Comparison of ENCODE assay signal across 21 mouse cellular contexts in genomic region chr2:144006686-144007085, GRCm38 (mm10). TPM values are rescaled to one million over a fixed set of nuclear protein-coding genes. Genes with fewer than 3 reads are reported as not detected.
DNase-seq lines count a peak whose midpoint lies in the region; ATAC-seq and TF ChIP-seq lines count a peak whose summit lies in the region.
"Had no signal": no experiment of that assay in that cellular context is flagged by ENCODE, and none has a peak within 500 bp of the region (broad histone marks: within the 10 kb centered on the region; RNA-seq: fewer than 3 reads in every experiment).

No protein-coding gene starts in this region.

- ATAC-seq in heart, embryonic 13.5 days (ENCODE audit: extremely low read depth, insufficient number of reproducible peaks, low FRiP score, low TSS enrichment) = no peak
- no peak for ATAC-seq in liver, embryonic 14.5 days (ENCODE audit: insufficient read depth)
- no peak for ATAC-seq in stomach, embryonic 15.5 days (ENCODE audit: insufficient read depth, low FRiP score, low read depth)
- no peak for ATAC-seq in stomach, postnatal 0 days (ENCODE audit: low FRiP score, low TSS enrichment)
- ATAC-seq: activated CD4-positive, CD25-positive, alpha-beta regulatory T cell, adult 4 months; forebrain, embryonic 14.5 days; Patski had no signal

- H3K4me2 ChIP-seq in heart, embryonic 13.5 days = no peak overlapping the region
- peak overlapping the region; percentile 9; the same call in 1 of the 2 replicates for H3K4me2 ChIP-seq in liver, embryonic 14.5 days (ENCODE audit: low read depth)
- H3K4me2 ChIP-seq in stomach, embryonic 15.5 days = peak overlapping the region; percentile 6; the same call in 1 of the 2 replicates
- H3K4me2 ChIP-seq in stomach, postnatal 0 days (replicated peaks; ENCODE audit: low read depth) = no peak overlapping the region; the same call in 1 of the 2 replicates
- H3K4me2 ChIP-seq: embryonic facial prominence, embryonic 13.5 days; hindbrain, embryonic 14.5 days had no signal

- H3K27ac ChIP-seq in heart, embryonic 13.5 days (replicated peaks) = no peak overlapping the region
- H3K27ac ChIP-seq in heart, embryonic 10.5 days = no peak overlapping the region
- no peak overlapping the region for H3K27ac ChIP-seq in liver, embryonic 14.5 days
- H3K27ac ChIP-seq in stomach, embryonic 15.5 days = no peak overlapping the region
- H3K27ac ChIP-seq in stomach, postnatal 0 days (replicated peaks) = no peak overlapping the region
- H3K27ac ChIP-seq: embryonic facial prominence, embryonic 13.5 days; gastrocnemius, adult 2 months; hindbrain, embryonic 10.5 days; hindbrain, embryonic 14.5 days had no signal

- H3K4me3 ChIP-seq in heart, embryonic 13.5 days = no peak overlapping the region
- H3K4me3 ChIP-seq in heart, embryonic 10.5 days = no peak overlapping the region
- H3K4me3 ChIP-seq in liver, embryonic 14.5 days (ENCODE audit: insufficient read depth in 1 of 2, low read depth in 2 of 2, low read length in 2 of 2) = no peak overlapping the region
- H3K4me3 ChIP-seq in stomach, embryonic 15.5 days (replicated peaks) = no peak overlapping the region
- no peak overlapping the region for H3K4me3 ChIP-seq in stomach, postnatal 0 days (ENCODE audit: low read depth, low read length)
- H3K4me3 ChIP-seq: embryonic facial prominence, embryonic 13.5 days; gastrocnemius, adult 2 months; hindbrain, embryonic 10.5 days had no signal

- H3K9ac ChIP-seq in heart, embryonic 13.5 days = peak overlapping the region; percentile 38
- H3K9ac ChIP-seq in liver, embryonic 14.5 days (replicated peaks) = no peak overlapping the region
- H3K9ac ChIP-seq in stomach, embryonic 15.5 days = no peak overlapping the region
- H3K9ac ChIP-seq in stomach, postnatal 0 days (ENCODE audit: low read length) = no peak overlapping the region
- H3K9ac ChIP-seq: embryonic facial prominence, embryonic 13.5 days; hindbrain, embryonic 14.5 days had no signal

- WGBS in heart, embryonic 13.5 days = 82% methylated on average over 6 of the region's 6 CpGs
- 87% methylated on average over 6 of the region's 6 CpGs for WGBS in heart, embryonic 10.5 days
- WGBS in liver, embryonic 14.5 days (ENCODE audit: insufficient replicate concordance) = 78% methylated on average over 6 of the region's 6 CpGs
- 67% methylated on average over 6 of the region's 6 CpGs for WGBS in stomach, embryonic 15.5 days
- 45% methylated on average over 6 of the region's 6 CpGs for WGBS in stomach, postnatal 0 days

- no peak for TF ChIP-seq EP300 in liver, embryonic 14.5 days (IDR thresholded peaks at IDR 0.05; ENCODE audit: low read depth)
- TF ChIP-seq EP300 in stomach, postnatal 0 days (optimal IDR thresholded peaks at IDR 0.05) = no peak

- TF ChIP-seq CTCF in liver, embryonic 14.5 days (IDR thresholded peaks at IDR 0.05; ENCODE audit: low read depth) = no peak
- TF ChIP-seq CTCF in stomach, postnatal 0 days (IDR thresholded peaks at IDR 0.05; ENCODE audit: low read depth) = no peak

- no peaks in the 10 kb centered on the region for H3K9me3 ChIP-seq in heart, embryonic 13.5 days
- H3K9me3 ChIP-seq in heart, embryonic 10.5 days = no peaks in the 10 kb centered on the region
- no peaks in the 10 kb centered on the region for H3K9me3 ChIP-seq in liver, embryonic 14.5 days (ENCODE audit: control insufficient read depth, low read length)
- H3K9me3 ChIP-seq in stomach, embryonic 15.5 days = no peaks in the 10 kb centered on the region
- H3K9me3 ChIP-seq in stomach, postnatal 0 days (ENCODE audit: control insufficient read depth, low read length) = no peaks in the 10 kb centered on the region
- H3K9me3 ChIP-seq: embryonic facial prominence, embryonic 13.5 days; hindbrain, embryonic 10.5 days had no signal

- peaks cover 17% of the 10 kb centered on the region for H3K36me3 ChIP-seq in heart, embryonic 13.5 days
- H3K36me3 ChIP-seq in heart, embryonic 10.5 days = 0 out of 2 replicates have a peak, but pooled peaks cover 3% of the 10 kb centered on the region
- no peaks in the 10 kb centered on the region for H3K36me3 ChIP-seq in liver, embryonic 14.5 days (replicated peaks; ENCODE audit: control insufficient read depth, insufficient read depth, low read depth)
- no peaks in the 10 kb centered on the region for H3K36me3 ChIP-seq in stomach, embryonic 15.5 days
- no peaks in the 10 kb centered on the region for H3K36me3 ChIP-seq in stomach, postnatal 0 days (ENCODE audit: control insufficient read depth, insufficient read depth, low read length)
- H3K36me3 ChIP-seq: hindbrain, embryonic 10.5 days had no signal

- H3K27me3 ChIP-seq in heart, embryonic 13.5 days (replicated peaks) = no peaks in the 10 kb centered on the region
- H3K27me3 ChIP-seq in heart, embryonic 10.5 days (ENCODE audit: insufficient read depth, poor library complexity, severe bottlenecking) = no peaks in the 10 kb centered on the region
- no peaks in the 10 kb centered on the region for H3K27me3 ChIP-seq in liver, embryonic 14.5 days (ENCODE audit: control insufficient read depth, insufficient read depth, low read length)
- no peaks in the 10 kb centered on the region for H3K27me3 ChIP-seq in stomach, embryonic 15.5 days (replicated peaks)
- H3K27me3 ChIP-seq in stomach, postnatal 0 days (ENCODE audit: control insufficient read depth, insufficient read depth, low read length) = no peaks in the 10 kb centered on the region
- H3K27me3 ChIP-seq: CH12.LX; embryonic facial prominence, embryonic 13.5 days; Patski had no signal

- H3K4me1 ChIP-seq in heart, embryonic 13.5 days = peaks cover 80% of the 10 kb centered on the region
- H3K4me1 ChIP-seq in heart, embryonic 10.5 days = peaks cover 33% of the 10 kb centered on the region
- peaks cover 6 to 43% of the 10 kb centered on the region in 2 experiments for H3K4me1 ChIP-seq in liver, embryonic 14.5 days (replicated peaks; ENCODE audit: control insufficient read depth in 2 of 2, insufficient read depth in 2 of 2, low read length in 1 of 2)
- H3K4me1 ChIP-seq in stomach, embryonic 15.5 days = peaks cover 45% of the 10 kb centered on the region
- H3K4me1 ChIP-seq in stomach, postnatal 0 days (replicated peaks; ENCODE audit: control insufficient read depth, insufficient read depth) = peaks cover 13% of the 10 kb centered on the region; the same call in 1 of the 2 replicates

- no peak for DNase-seq in heart, embryonic 10.5 days (ENCODE audit: low spot score)
- no peak for DNase-seq in liver, embryonic 14.5 days (ENCODE audit: low read depth in 3 of 3, low spot score in 3 of 3)
- DNase-seq in liver = no peak
- no peak for DNase-seq in stomach, postnatal 0 days (ENCODE audit: low spot score)
- DNase-seq: adrenal gland, postnatal 14 days; cerebellum, adult 11-12 months; cerebellum, adult 9-10 months; cerebellum, postnatal 25 days; gastrocnemius, adult 2 months; gastrocnemius, postnatal 25 days had no signal

RNA-seq across cellular contexts. Expression of gene Rrbp1, which starts 4.4 kb away (rescaled TPM):
- polyA plus RNA-seq in heart, embryonic 13.5 days (2015; fragmentation: Nextera tagmentation; extraction: Ambion mirVana) = 61.7 and 65.1 TPM in 2 replicates
- polyA plus RNA-seq in heart, embryonic 10.5 days (2016; fragmentation: Nextera tagmentation; extraction: Ambion mirVana) = 57.6 and 86.9 TPM in 2 replicates
- 40.4 and 83.7 TPM in 2 replicates for polyA plus RNA-seq in liver, embryonic 14.5 days (2012; rRNA removed)
- polyA plus RNA-seq in liver, embryonic 14.5 days (2014; fragmentation: Nextera tagmentation; extraction: Ambion mirVana) = 39.6 and 41.2 TPM in 2 replicates
- 130 and 133 TPM in 2 replicates for polyA plus RNA-seq in stomach, embryonic 15.5 days (2015; fragmentation: Nextera tagmentation; extraction: Ambion mirVana)
- 61.0 and 69.0 TPM in 2 replicates for polyA plus RNA-seq in stomach, postnatal 0 days (2015; fragmentation: Nextera tagmentation; extraction: Ambion mirVana)

RNA-seq across cellular contexts. Expression of gene Banf2, which starts 26.2 kb away (rescaled TPM):
- not detected in 2 replicates for polyA plus RNA-seq in heart, embryonic 13.5 days (2015; fragmentation: Nextera tagmentation; extraction: Ambion mirVana)
- not detected in 2 replicates for polyA plus RNA-seq in heart, embryonic 10.5 days (2016; fragmentation: Nextera tagmentation; extraction: Ambion mirVana)
- not detected in 2 replicates for polyA plus RNA-seq in liver, embryonic 14.5 days (2012; rRNA removed)
- not detected in 2 replicates for polyA plus RNA-seq in liver, embryonic 14.5 days (2014; fragmentation: Nextera tagmentation; extraction: Ambion mirVana)
- polyA plus RNA-seq in stomach, embryonic 15.5 days (2015; fragmentation: Nextera tagmentation; extraction: Ambion mirVana) = 0.33 and 0.59 TPM in 2 replicates
- polyA plus RNA-seq in stomach, postnatal 0 days (2015; fragmentation: Nextera tagmentation; extraction: Ambion mirVana) = not detected in 2 replicates
- polyA plus RNA-seq: activated CD4-positive, CD25-positive, alpha-beta regulatory T cell, adult 4 months; cortical plate, adult 2 months; embryonic facial prominence, embryonic 13.5 days; forebrain, embryonic 14.5 days; heart, embryonic 16.5 days; hindbrain, embryonic 10.5 days; hindbrain, embryonic 14.5 days; Patski had no signal

Comparison
In these comparisons a context has a peak if more than half of its experiments do, and no peak if none do; other contexts are left out.
1. H3K4me2 ChIP-seq: peak in liver, embryonic 14.5 days (single experiment) and stomach, embryonic 15.5 days (single experiment); none in heart, embryonic 13.5 days (single experiment) and stomach, postnatal 0 days (single experiment).